Mouse (Mus musculus) small intestine, adult 2 months (tissue): ENCODE measurements at regions not wholly inside any gene's neighbourhood (a gene's known extent, or its start where the extent isn't known, plus 50 kb on each side); places are given as distances from the start of the nearest gene placed in this dataset.

Experiments used
- CTCF ChIP-seq: fragments of 200-500 bp; IDR thresholded peaks from 2 replicates; pipeline ENCODE4 v1.5.1; 2012; ENCODE audit warnings: low read depth, mild to moderate bottlenecking, control low read depth, inconsistent platforms, low read length, moderate library complexity, mixed read lengths; ENCODE audit not compliant: insufficient replicate concordance, insufficient read length; ENCODE audit errors: extremely low read depth
- POLR2A ChIP-seq: fragments of 200-500 bp; IDR thresholded peaks from 2 replicates; pipeline ENCODE4 v1.6.1; 2012; ENCODE audit warnings: low read depth, mild to moderate bottlenecking, control low read depth, inconsistent platforms, low read length, moderate library complexity

DNA sequence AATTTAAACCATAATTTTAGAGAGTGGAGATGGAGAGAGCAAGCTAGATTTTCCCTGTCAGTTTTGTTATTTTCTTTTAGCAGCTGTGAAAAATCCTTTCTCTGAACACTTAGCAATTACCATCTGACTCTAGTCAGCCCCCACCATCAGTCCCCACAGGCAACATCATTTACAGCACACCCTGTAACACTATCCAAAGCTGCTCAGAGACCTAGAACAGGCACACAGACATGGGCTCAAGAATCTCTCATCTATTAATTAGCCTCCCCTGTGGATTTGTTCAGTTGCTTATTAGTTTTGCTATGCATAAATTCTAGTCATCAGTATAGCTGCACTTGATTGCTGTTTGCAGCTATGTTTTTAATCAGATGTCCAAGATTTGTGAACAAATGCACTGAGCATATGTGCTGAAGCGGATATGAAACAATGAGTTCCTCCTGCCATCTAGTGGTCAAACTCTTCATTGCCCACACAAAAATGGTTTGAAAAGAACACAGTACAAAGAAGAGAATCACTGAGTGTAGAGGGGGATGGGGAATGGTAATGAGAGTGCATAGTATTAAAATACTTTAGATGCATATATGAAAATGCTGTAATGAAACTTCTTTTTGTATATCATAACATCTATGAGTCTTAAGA lies 94.4 kb upstream of the Cobl start:
- TF ChIP-seq CTCF: no peak
- TF ChIP-seq POLR2A: no peak
